Mouse (Mus musculus): ENCODE data around the gene Vars. TPM values are rescaled to one million over a fixed set of nuclear protein-coding genes. Genes with fewer than 3 reads are reported as not detected.

Vars gene
- polyA plus RNA-seq, 1 experiment: 261 TPM

- H3K4me1 ChIP-seq (ENCODE audit: control insufficient read depth, insufficient read depth, low read length): peaks cover 19% of the 10 kb centered on the region
- H3K27me3 ChIP-seq (ENCODE audit: control insufficient read depth, insufficient read depth, low read length): no peaks in the 10 kb centered on the region
- TF ChIP-seq CTCF (IDR thresholded peaks at IDR 0.05; ENCODE audit: control insufficient read depth, insufficient read depth, insufficient replicate concordance, low read depth, low read length): no peak
- no peak overlapping the region for H3K27ac ChIP-seq (ENCODE audit: control insufficient read depth, insufficient read depth, low read depth, low read length)
- H3K36me3 ChIP-seq (ENCODE audit: control insufficient read depth, insufficient read depth, low read length): no peaks in the 10 kb centered on the region
- peak overlapping the region; percentile 57 for H3K4me3 ChIP-seq (ENCODE audit: control insufficient read depth, low read depth, low read length)
Observed at GRCm38 (mm10) chr17:34975581-34976492, 24.9 kb upstream of the Vars start.

DNA sequence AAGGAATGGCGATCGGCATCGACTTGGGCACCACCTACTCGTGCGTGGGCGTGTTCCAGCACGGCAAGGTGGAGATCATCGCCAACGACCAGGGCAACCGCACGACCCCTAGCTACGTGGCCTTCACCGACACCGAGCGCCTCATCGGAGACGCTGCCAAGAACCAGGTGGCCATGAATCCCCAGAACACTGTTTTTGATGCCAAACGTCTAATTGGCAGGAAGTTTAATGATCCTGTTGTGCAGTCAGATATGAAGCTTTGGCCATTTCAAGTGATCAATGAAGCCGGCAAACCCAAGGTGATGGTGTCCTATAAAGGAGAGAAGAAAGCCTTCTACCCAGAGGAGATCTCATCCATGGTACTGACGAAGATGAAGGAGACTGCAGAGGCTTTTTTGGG lies 23.8 kb upstream of the Vars start:
- Histone ChIP-seq H3K27me3 (ENCODE audit: control insufficient read depth, insufficient read depth, low read length) (no peaks in the 10 kb centered on the region), H3K4me1 (ENCODE audit: control insufficient read depth, insufficient read depth, low read length) (peaks cover 21% of the 10 kb centered on the region), H3K4me3 (ENCODE audit: control insufficient read depth, low read depth, low read length) (peak overlapping the region; percentile 77), H3K27ac (ENCODE audit: control insufficient read depth, insufficient read depth, low read depth, low read length) (no peak overlapping the region), H3K36me3 (ENCODE audit: control insufficient read depth, insufficient read depth, low read length) (no peaks in the 10 kb centered on the region)
- TF ChIP-seq CTCF (IDR thresholded peaks at IDR 0.05; ENCODE audit: control insufficient read depth, insufficient read depth, insufficient replicate concordance, low read depth, low read length): no peak
- no peak for TF ChIP-seq POLR2A (IDR thresholded peaks at IDR 0.05; ENCODE audit: control insufficient read depth, low read depth, low read length)

- peaks cover 17% of the 10 kb centered on the region for H3K4me1 ChIP-seq (ENCODE audit: control insufficient read depth, insufficient read depth, low read length)
- no peaks in the 10 kb centered on the region for H3K36me3 ChIP-seq (ENCODE audit: control insufficient read depth, insufficient read depth, low read length)
- TF ChIP-seq CTCF (IDR thresholded peaks at IDR 0.05; ENCODE audit: control insufficient read depth, insufficient read depth, insufficient replicate concordance, low read depth, low read length) (no peak), POLR2A (IDR thresholded peaks at IDR 0.05; ENCODE audit: control insufficient read depth, low read depth, low read length) (no peak; the same call in 1 of the 2 replicates)
- no peak overlapping the region for H3K27ac ChIP-seq (ENCODE audit: control insufficient read depth, insufficient read depth, low read depth, low read length)
- H3K27me3 ChIP-seq (ENCODE audit: control insufficient read depth, insufficient read depth, low read length): no peaks in the 10 kb centered on the region
- H3K4me3 ChIP-seq (ENCODE audit: control insufficient read depth, low read depth, low read length): peak overlapping the region; percentile 48
Observed at GRCm38 (mm10) chr17:34978239-34978638, 22.5 kb upstream of the Vars start.

DNA sequence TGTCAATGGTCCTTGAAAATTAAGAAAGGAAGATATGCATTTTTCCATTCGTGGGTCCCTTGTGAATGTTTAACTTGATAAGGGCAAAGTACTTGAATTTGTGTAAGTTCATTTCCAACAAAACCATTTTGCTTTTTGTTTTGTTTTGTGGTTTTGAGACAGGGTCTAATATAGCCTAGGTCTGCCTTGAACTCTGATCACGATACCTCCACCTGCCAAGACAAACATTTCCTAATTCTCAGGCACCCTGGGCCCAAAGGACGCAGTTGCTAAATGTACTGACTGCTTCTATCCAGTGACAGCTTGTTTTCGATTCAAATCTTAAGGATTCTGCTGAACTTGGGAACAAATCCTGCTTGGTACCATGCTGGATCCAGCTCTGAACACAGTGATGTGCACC lies 21.2 kb upstream of the Vars start:
- Histone ChIP-seq H3K27ac (ENCODE audit: control insufficient read depth, insufficient read depth, low read depth, low read length) (no peak overlapping the region), H3K27me3 (ENCODE audit: control insufficient read depth, insufficient read depth, low read length) (no peaks in the 10 kb centered on the region), H3K4me1 (ENCODE audit: control insufficient read depth, insufficient read depth, low read length) (peaks cover 17% of the 10 kb centered on the region), H3K4me3 (ENCODE audit: control insufficient read depth, low read depth, low read length) (no peak overlapping the region), H3K36me3 (ENCODE audit: control insufficient read depth, insufficient read depth, low read length) (no peaks in the 10 kb centered on the region)
- TF ChIP-seq POLR2A (IDR thresholded peaks at IDR 0.05; ENCODE audit: control insufficient read depth, low read depth, low read length): no peak
- no peak for TF ChIP-seq CTCF (IDR thresholded peaks at IDR 0.05; ENCODE audit: control insufficient read depth, insufficient read depth, insufficient replicate concordance, low read depth, low read length)

- H3K36me3 ChIP-seq (ENCODE audit: control insufficient read depth, insufficient read depth, low read length): no peaks in the 10 kb centered on the region
- H3K27me3 ChIP-seq (ENCODE audit: control insufficient read depth, insufficient read depth, low read length): no peaks in the 10 kb centered on the region
- no peak for TF ChIP-seq CTCF (IDR thresholded peaks at IDR 0.05; ENCODE audit: control insufficient read depth, insufficient read depth, insufficient replicate concordance, low read depth, low read length)
- no peak for TF ChIP-seq POLR2A (IDR thresholded peaks at IDR 0.05; ENCODE audit: control insufficient read depth, low read depth, low read length)
- H3K4me3 ChIP-seq (ENCODE audit: control insufficient read depth, low read depth, low read length): no peak overlapping the region
- H3K27ac ChIP-seq (ENCODE audit: control insufficient read depth, insufficient read depth, low read depth, low read length): no peak overlapping the region
- peaks cover 17% of the 10 kb centered on the region for H3K4me1 ChIP-seq (ENCODE audit: control insufficient read depth, insufficient read depth, low read length)
Observed at GRCm38 (mm10) chr17:34980655-34981054, 20.1 kb upstream of the Vars start.

DNA sequence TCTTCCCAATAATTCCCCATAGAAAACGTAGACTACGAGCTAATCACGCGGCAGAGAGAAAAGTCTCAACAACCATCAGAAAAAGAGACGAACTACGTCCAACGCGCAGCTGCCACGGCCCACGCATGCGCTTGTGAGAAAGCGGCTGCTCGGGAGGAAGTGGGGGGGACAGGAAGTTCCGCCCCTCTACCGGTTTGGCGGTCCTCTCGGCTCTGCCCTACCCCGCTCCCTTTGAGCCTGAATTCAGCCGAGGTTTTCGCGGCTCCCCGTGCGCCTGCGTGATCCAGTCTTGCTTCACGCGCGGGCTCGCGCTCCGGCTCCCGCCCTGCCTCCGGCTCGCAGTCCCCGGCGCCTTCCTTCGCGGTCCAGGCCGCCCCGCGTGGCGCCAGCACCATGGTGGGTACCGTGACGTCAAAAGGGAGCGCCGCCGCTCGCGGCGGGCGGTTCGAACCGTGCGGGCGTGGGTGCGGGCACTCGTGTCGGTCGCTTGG lies 19.1 kb upstream of the Vars start, which contains the start of gene Lsm2:
Gene Lsm2 (plus strand): TSS at position 173 of the 491 bp plus-strand sequence.
- Histone ChIP-seq H3K27ac (ENCODE audit: control insufficient read depth, insufficient read depth, low read depth, low read length) (peak within 1 kb of the TSS; percentile 92), H3K27me3 (ENCODE audit: control insufficient read depth, insufficient read depth, low read length) (no peaks in the 10 kb centered on the region), H3K4me3 (ENCODE audit: control insufficient read depth, low read depth, low read length) (peak within 1 kb of the TSS; percentile 83), H3K36me3 (ENCODE audit: control insufficient read depth, insufficient read depth, low read length) (no peaks in the 10 kb centered on the region), H3K4me1 (ENCODE audit: control insufficient read depth, insufficient read depth, low read length) (peaks cover 17% of the 10 kb centered on the region)
- no peak for TF ChIP-seq CTCF (IDR thresholded peaks at IDR 0.05; ENCODE audit: control insufficient read depth, insufficient read depth, insufficient replicate concordance, low read depth, low read length)
- TF ChIP-seq POLR2A (IDR thresholded peaks at IDR 0.05; ENCODE audit: control insufficient read depth, low read depth, low read length): peak; percentile 95

DNA sequence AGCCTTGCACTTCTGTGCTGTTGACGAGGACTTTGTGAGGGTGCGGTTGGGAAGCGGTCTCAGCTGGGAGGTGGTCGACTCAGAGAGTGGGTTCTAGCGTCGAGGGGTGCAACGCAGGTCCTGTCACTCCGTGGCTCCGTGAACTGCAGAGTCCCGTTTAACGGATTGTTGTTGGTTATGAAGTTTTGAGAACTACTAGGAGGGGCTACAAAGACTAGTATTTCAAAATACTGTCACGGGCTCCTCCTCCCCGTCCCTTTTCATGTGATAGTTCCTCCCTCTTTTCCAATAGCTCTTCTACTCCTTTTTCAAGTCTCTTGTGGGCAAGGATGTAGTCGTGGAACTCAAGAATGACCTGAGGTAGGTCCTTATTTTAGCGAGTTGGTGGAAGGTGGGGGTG lies 18.5 kb upstream of the Vars start:
- Histone ChIP-seq H3K4me3 (ENCODE audit: control insufficient read depth, low read depth, low read length) (peak overlapping the region; percentile 83), H3K27ac (ENCODE audit: control insufficient read depth, insufficient read depth, low read depth, low read length) (peak overlapping the region; percentile 92), H3K27me3 (ENCODE audit: control insufficient read depth, insufficient read depth, low read length) (no peaks in the 10 kb centered on the region), H3K4me1 (ENCODE audit: control insufficient read depth, insufficient read depth, low read length) (peaks cover 12% of the 10 kb centered on the region), H3K36me3 (ENCODE audit: control insufficient read depth, insufficient read depth, low read length) (no peaks in the 10 kb centered on the region)
- TF ChIP-seq CTCF (IDR thresholded peaks at IDR 0.05; ENCODE audit: control insufficient read depth, insufficient read depth, insufficient replicate concordance, low read depth, low read length): no peak
